Mouse (Mus musculus) hindlimb bud, embryonic 11.5 days (tissue): ENCODE results near the gene Micu1.

Source experiments
- DNase-seq: peaks from one replicate; pipeline ENCODE4 v3.0.0-alpha.2; 2012; ENCODE audit warnings: low read depth, low spot score; ENCODE audit errors: extremely low spot score

Micu1 gene

DNA sequence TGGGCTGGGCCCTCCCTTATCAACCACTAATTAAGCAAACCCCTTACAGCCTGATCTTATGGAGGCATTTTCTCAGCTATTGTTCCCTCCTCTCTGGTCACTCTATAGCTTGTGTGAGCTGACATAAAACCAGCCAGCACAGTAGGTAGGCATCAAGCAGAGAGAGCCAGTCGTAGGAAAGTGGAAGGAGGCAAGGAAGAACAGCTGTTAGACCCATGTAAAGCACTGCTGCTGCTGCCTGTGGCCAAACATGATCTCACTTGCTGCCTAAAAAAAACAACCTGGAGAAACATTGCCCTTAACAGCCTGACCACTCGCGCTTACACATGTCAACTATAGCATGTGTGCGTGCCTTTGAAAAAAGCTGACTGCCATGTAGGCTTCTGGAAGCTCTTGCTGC lies 19.3 kb downstream of the Micu1 start:
- DNase-seq, result no peak

DNA sequence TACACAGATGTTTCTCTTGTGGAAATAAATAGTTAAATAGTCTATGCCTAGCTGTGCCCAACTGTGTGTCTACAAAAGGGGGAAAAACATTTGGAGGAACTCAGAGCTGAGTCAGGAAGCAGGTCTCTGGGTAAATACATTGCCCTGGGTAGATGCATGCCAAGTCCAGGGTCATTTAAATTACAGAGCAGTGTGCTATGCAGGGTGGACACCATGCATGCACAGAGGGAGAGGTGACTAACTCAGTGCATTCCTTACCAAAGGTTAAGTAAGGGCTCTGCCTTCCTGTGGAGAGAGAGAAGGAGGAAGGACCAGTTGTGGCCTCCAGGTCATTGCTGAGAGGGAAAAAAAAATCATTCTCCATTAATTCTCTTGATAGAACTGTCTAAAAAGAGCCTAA lies 22.4 kb downstream of the Micu1 start:
- DNase-seq, result no peak

DNA sequence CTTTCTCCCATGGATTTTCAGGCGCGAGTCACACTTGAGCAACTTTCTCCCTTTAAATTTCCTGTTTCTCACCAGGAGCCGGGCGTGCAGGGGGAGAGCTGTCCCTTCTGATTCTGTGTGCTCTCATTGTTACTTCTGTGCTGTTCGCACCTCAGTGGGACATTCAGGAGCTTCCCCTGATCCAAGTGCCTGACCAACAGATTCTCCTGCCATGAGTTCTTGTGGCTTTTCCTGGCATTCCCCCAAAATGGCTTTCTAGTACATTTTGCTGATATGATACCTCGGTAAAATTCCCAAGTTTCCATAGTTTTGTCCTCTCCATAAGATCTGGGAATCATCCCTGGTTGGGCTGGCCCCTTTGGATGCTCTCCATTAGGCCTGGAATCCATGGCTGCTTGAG lies 25.0 kb downstream of the Micu1 start:
- DNase-seq, result no peak

DNA sequence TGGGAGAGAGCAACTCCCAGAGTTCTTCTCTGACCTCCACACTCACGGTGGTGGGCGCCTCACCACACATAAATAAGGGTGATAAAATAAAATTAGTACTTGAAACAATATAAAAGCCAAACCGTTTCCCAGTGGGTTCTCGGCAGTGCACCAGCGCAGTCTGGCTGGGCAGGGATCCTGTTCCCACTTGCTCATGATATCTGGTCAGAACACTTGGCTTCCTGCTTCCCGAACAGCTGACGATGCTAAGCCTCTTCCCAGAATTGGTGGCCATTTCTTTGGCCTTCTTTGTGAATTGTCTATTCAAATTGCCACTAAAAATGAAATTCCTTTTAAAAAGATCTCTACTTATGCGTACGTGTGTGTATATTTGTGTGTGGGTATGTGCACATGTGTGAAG lies 27.0 kb downstream of the Micu1 start:
- DNase-seq, result no peak

DNA sequence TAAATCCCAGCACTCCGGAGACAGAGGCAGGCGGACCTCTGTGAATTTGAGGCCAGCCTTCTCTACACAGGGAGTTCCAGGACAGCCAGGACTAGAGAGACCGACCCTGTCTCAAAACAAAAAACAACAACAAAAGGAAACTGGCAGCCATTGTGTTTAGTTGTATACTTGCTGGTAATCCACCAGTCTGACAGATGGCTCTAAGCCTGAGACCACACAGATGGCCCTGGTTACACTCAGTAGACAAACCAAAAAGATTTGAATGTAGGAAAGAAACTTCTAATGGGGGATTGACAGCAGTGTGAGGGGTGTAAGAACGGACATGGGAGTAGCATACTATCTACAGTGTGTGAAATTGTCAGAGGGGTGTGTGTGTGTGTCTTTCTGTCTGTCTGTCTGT lies 27.6 kb downstream of the Micu1 start:
- no peak for DNase-seq

DNA sequence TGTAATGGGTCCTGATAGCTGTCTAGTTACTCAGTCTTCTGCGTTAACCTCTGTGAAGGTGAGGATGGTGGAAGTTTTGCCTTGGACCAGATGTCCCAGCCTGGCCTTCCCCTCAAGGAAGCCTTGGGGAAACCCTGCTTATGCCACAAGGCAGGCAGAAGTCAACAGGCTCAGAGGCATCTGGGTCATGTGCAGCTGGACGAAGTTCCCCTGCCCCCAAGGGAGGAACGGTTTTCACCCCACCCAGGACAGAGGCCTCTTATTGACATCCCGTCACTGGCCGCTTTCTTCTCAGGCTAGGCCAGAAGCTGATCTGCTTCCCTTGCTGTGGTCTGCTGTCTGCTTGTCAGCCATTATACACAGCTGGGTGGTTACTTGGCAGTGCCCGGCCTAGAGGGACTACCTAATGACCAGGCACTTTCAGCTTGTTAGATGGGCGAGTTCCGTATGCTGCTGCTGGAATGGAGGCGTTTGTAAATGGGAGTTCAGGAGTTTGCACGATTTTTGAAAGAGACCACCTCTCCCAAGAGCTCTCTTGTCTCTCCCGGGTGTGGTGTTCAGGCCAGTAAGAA lies 33.8 kb downstream of the Micu1 start:
- no peak for DNase-seq

DNA sequence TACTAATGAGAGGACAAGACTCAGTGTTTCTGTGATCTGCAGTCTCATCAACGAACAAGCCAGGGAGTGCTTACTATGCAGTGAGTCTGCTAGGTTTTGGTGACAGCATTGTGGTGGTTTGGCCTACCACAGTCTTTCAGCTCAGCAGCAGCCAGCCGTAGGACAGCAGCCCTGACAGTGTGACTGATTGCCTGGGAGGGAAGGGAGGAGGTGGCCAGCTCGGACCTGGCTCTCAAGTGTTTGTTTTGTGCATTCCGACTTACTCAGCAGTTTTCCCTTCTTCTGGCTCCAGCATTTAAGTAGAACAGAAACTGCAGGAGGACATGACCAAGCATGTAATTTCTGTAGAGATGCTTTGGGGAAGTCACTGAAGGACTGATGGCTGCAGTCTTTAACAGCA lies 39.2 kb downstream of the Micu1 start:
- DNase-seq, result no peak

DNA sequence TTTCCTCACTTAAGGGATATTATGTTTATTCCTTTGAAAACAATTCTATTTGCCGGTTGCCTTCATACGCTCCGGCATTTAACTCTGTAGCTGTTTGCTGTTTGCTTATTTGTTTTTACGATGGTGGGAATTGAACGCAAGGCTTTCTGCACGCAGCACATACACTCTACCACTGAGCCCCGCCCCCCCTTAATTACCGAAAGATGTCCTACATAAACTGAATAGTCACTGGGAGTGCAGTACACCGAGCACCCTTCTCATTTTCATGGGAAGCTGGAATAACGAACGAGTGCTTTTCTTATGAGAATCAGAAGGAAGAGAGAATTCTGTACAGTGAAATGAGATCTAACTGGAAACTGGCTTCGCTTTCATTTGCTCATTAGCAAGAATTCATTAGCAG lies 41.1 kb downstream of the Micu1 start:
- no peak for DNase-seq

DNA sequence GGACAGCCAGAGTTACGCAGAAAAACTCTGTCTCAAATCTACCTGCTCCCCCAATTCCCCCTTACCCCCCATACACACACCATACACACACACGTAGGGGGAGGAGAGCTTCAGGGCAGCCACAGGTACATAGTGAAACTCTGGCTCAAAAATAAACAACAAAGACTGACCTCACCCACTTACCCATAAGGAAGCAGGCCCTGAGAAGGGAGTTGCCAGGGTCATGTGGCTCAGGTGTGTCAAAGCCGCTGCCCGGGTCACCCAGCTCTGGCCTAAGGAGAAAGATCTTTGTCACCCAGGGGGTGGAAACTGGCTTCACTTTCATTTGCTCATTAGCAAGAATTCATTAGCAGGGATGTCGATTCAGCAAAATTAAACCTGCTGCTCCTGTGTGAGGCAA lies 41.7 kb downstream of the Micu1 start:
- DNase-seq, result no peak

DNA sequence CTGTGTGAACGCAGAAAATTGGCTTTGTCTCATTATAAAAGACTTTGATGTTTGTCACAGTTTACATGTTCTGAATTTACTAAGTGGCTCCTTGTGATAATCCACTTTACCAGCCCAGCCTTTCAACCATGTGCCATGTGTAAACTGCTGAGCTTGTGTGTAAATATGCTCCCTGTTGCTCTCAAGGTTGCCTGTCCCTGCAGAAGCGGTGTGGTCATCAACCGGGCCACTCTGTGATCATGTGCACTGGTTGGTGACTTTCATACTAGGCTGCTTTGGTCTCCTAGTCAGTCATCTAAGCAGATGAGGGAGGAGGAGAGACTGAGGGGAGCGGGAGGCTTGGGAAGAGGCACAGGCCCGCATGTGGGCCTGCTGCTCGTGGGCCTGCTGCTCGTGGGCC lies 45.1 kb downstream of the Micu1 start:
- no peak for DNase-seq

DNA sequence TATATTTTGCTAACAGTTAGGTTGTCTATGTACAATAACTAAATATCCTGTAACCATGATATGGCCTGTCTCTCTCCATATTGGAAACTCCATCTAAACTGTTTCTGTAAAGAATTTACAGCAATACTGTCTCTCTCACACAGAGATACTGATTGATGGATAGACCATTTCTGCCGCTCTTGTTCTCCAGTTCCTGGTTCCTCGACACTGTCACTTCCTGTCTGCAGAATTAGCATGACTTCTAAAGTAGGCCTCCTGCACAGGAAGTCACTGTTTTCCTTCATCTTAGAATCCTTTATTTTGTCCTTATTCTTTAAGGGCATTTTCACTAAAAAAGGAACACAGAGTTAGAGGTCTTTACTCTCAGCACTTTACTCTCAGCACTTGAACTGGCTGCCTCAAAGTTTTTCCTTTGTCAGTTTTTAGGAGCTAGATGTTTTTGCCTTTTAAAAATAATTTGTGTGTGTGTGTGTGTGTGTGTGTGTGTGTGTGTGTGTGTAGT lies 46.5 kb downstream of the Micu1 start:
- no peak for DNase-seq

DNA sequence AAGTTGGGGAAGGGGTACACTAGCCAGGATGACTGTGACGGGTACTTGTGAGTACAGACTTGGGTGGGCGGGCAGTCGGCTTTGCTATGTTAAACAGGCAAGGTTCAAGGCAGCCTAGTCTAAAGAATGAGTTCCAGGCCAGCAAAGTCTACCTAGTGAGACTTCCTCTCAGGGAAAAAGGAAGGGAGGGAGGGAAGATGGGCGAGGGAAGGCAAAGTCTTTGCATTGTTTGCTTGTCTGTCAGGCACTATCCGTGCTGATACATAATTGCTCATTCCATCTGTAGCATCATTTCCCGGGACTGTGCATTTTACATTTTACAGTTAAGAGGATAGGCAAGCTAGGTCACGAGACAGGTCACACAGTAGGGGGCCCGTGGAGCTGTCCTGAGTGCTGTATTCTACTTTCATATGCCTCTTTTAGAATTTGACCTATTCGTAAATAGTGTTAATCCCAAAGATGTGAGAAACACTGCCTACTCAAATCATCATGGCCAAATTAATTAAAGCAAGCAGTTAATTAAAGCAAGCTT lies 51.3 kb downstream of the Micu1 start:
- DNase-seq, result no peak

DNA sequence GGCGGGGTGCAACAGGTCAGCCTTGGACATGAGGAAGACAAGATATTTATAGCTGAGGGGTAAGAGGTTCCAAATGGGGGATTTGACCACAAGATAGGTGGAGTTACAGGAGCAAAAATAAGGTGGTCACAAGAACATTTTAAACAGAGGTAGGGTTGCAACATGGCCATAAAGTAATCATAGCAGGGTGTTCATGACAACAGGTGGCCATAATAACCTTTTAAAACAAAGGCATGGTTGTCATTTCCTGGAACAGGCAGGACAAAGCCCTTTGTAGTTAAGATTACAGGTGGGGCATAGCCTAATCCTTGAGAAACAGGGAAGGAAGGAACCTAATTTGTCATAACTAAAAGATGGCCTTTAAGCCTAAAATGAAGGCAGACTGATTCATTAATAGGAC lies 51.8 kb downstream of the Micu1 start:
- DNase-seq, result no peak

DNA sequence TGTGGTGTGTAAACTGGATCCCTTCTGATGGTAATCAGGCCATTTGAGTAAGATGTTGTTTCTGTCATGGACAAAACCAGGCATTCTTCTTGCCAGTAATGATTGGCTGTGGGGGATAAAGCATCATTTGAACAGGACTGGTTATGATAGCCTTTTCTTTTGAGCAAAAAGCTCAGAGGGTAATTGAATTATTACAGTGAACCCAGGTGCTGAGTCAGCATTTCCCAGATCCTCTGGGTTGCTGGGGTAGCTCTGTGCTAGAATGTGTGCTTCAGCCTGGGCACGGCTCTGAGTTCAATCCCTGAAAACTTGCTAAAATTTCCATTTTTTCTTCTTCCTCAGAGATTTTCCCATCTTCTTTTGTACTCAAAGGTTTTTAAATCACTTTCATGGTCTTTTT lies 52.6 kb downstream of the Micu1 start:
- no peak for DNase-seq

DNA sequence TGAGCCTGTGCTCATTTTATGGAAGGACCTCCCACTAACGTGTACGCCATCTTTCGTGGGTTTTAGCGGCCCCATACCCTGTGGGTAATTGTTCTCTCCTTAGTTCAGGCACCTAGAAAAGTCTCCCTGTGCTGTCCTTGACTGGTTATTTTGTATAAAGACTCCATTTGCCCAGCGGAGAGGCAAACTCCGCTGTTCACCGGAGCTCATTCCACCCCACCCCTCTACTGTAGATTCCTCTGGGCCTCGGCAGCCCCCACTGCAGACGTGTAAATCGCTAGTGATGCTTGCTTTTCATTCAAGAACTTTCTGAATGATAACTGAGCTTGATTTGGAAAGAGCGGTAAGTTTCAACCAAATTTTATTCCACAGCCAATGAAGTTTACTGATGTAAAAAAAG lies 53.4 kb downstream of the Micu1 start:
- no peak for DNase-seq

DNA sequence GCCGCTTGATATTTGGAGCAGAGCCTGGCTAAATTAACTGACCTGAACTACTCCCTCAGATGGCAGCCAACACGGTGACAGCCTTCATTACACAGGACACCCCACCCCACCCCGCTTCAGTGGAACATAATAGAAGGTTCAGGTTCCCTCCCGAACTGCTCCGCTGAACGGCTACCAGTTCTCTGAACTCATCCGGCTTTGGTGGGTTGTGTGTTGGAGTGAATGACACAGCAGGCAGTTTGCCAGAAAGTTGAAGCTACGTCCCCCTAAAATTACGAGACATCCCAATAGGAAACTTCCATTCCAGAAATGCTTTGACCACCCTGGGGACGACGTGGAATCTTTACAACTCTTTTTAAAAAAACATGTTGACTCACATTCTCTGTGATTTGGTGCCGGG lies 53.8 kb downstream of the Micu1 start:
- no peak for DNase-seq

DNA sequence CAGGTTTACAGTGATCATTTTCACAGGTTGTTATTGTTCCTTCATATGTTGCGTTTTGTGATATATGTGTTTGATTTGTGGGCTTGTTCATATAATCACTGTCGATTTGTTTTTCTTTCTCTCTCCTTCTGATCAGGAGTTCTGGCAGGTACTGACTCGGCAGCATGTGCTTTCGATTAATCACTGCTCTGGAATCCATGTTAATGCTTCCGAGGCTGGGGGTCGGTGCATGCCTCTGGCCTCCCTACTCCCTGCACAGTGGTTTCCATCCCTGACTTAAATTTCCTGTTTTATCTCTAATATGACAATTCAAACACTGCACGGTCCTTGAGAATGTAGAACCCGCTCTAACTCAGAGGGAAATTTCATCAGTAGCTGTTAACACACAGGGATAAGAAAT lies 54.3 kb downstream of the Micu1 start:
- DNase-seq, result peak; percentile 47

DNA sequence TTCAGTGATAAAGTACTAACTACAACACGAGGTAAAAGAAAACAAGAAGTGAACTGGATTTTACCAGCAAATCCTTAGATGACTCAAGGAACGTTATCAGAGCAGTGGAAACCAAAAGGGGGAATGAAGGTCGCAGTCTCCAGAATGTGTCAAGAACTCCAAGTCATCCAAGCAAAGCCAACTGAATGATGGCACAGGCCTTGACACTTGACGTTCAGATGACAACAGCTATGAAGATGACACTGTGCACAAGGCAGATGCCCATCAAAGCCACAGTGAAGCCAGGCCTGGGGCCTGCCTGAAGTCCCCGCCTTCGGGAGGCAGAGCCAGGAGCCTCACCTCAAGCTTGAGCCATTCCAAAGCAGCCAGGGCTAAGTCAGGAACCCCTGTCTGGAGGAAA lies 62.5 kb downstream of the Micu1 start:
- no peak for DNase-seq

DNA sequence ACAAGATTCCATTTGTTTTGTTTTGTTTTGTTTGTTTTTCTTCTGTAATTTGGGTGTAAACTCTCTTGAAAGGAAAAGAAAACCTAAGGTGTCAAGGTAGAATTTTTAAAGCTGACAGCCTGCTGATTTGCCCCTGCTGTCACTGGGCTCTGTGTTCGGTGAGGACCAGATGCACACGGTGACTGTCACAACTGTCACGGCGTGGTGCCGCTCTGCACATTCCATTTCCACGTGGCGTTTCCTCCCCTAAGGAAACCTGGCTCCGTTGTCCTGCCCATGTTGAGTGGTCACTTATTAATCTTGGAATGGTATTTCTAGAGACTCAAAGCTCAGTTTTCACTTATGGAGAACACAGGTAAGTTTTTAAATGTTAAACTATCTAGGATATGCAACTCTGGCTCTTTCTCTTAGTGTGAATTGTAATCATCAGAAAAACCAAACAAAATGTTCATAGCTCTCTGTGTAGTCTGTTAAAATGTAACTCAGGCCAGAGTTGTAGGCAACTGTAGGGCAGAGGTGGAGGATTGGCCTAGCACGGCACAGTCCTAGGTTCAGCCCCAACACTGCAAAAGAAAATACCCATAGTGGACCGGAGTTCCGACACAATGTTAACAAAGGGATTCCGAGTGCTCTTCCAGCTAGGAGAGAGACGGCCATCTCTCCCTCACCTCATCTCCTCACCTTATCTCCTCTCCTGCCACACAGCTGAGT lies 66.2 kb downstream of the Micu1 start:
- DNase-seq, result no peak

DNA sequence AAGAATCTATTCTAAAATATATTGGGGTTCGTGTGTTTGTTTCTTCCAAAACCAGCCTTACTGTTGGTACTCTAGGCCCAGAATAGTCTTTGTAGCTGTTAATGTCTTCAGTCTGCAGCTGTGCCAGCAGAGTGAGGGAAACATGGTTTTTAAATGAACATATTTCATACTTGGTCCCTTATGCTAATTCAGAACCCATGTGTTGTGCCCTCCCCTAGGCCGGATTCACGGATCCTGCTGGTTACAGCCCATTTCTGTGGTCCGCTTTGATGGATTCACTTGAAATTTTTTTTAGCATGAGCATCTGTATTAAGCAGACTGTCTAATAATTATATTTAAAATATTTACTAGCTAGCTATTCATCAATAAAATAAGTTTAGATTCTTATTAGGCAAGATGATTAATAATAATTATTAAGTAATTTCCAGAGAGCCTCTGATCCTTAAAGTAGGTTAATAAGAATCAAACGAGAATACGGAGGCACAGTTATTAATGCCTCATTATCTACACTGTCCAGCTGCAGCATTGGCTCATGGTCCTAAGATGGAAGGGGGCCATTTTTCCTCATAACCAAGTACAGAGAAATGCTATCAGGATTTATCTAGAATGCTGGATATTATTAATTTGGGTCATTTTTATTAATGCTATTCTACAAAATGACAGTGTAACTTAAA lies 69.2 kb downstream of the Micu1 start:
- DNase-seq, result no peak

DNA sequence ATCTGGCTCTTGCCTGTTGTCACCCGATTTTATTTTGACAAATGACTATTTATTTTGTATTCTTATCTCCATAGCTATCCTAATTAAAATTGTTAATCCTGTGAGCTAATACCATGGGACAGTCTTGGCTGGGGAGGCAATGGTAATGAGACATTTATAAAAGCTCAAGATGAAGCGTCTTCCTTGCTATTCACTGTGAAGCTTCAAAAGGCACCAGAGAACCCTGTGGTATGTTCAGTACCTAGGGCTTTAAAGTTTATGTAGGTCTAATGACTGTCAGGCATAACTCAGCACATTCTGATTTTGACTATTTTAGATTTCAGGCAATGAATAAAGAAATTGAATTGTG lies 69.7 kb downstream of the Micu1 start:
- no peak for DNase-seq

DNA sequence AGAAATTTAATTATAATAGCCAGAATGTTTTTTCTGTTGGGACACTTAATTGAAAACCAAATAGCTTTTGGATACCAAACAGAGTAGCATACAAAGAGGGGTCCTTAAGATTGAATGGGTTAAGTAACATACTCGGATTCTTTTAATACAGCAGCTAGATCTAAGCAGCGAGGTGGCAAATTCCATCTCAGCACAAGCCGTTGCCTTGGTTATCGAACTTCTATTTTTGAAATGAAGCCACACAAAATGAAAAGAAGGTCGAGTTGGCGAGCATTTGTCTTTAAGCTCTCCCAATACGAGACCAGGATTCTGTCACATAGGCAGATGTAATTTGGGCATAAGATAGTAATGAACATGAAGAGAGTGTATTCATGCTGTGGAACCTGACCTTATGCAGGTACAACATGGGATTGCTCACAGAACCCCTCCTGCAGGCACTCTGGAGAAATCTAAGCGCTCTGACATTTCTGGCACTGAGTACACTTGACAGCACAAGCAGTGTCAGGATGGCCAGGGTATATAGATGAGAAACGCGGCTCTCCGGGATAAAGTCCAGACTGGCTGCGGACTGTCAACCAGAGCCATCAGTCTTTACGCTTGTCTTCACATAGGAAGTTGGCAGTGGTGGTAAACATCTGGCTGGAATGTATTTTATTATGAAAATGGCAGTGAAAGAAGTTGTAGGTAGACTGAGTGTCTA lies 71.3 kb downstream of the Micu1 start:
- DNase-seq, result no peak
